ENCODE assay signal across 9 mouse cellular contexts in genomic region chr4:83527921-83528320, GRCm38 (mm10). TPM values are rescaled to one million over a fixed set of nuclear protein-coding genes. Genes with fewer than 3 reads are reported as not detected.
DNase-seq lines count a peak whose midpoint lies in the region; ATAC-seq and TF ChIP-seq lines count a peak whose summit lies in the region.
"Had no signal": no experiment of that assay in that cellular context is flagged by ENCODE, and none has a peak within 500 bp of the region (broad histone marks: within the 10 kb centered on the region; RNA-seq: fewer than 3 reads in every experiment).

No protein-coding gene starts in this region.

- no peak for ATAC-seq in CD4-positive, CD25-positive, alpha-beta regulatory T cell, adult 4 months
- no peak for ATAC-seq in megakaryocyte, adult 5-6 weeks (ENCODE audit: poor library complexity, severe bottlenecking)

- TF ChIP-seq CTCF in layer of hippocampus, adult 2 months (conservative IDR thresholded peaks at IDR 0.05): peak; percentile 71

- peak; percentile 80 for DNase-seq in CD4-positive, CD25-positive, alpha-beta regulatory T cell, adult 2 months (ENCODE audit: low read depth, low spot score)
- DNase-seq in layer of hippocampus, adult 2 months (ENCODE audit: low spot score in 2 of 2): no peak
- no peak for DNase-seq in layer of hippocampus, adult 9-11 months
- DNase-seq in c-Kit-positive CD71-positive TER-119-positive erythroid progenitor cells, embryonic 14.5 days (ENCODE audit: low spot score): peak; percentile 73
- peak; percentile 43 for DNase-seq in lung, postnatal 14 days
- no peak for DNase-seq in urinary bladder, adult 2 months (ENCODE audit: low spot score)

- no peak overlapping the region for H3K27ac ChIP-seq in layer of hippocampus, adult 2 months

- no peak overlapping the region for H3K4me3 ChIP-seq in layer of hippocampus, adult 2 months
- H3K4me3 ChIP-seq: erythroblast, embryonic 14.5 days had no signal

RNA-seq across cellular contexts. Expression of gene Ccdc171, which starts 2.6 kb away (rescaled TPM):
- polyA plus RNA-seq in CD4-positive, CD25-positive, alpha-beta regulatory T cell, adult 4 months (2017; shearing (Covaris generic)): 10 to 100 TPM; 16.3 to 19.5 TPM
- total RNA-seq in layer of hippocampus, adult 2 months (2021): 1 to 10 TPM; 4.1 to 5.1 TPM
- total RNA-seq in megakaryocyte, adult 5-6 weeks (2015): 2.8 and 4.9 TPM in 2 replicates
- 4.8 and 7.1 TPM in 2 replicates for total RNA-seq in megakaryocyte, adult 5-6 weeks (2017)
- 2.9 TPM in 2 replicates for polyA plus RNA-seq in urinary bladder, adult 2 months (2012; rRNA removed)
- polyA plus RNA-seq: erythroblast, embryonic 14.5 days had no signal

RNA-seq across cellular contexts. Expression of gene Psip1, which starts 41.7 kb away (rescaled TPM):
- 10 to 100 TPM; 66.0 to 83.8 TPM for polyA plus RNA-seq in CD4-positive, CD25-positive, alpha-beta regulatory T cell, adult 4 months (2017; shearing (Covaris generic))
- total RNA-seq in layer of hippocampus, adult 2 months (2021): 100 to 1,000 TPM; 215 to 218 TPM
- 94.4 and 96.0 TPM in 2 replicates for total RNA-seq in megakaryocyte, adult 5-6 weeks (2015)
- total RNA-seq in megakaryocyte, adult 5-6 weeks (2017): 109 and 111 TPM in 2 replicates
- 35.9 and 39.4 TPM in 2 replicates for polyA plus RNA-seq in urinary bladder, adult 2 months (2012; rRNA removed)

Comparison
In these comparisons a context has a peak if more than half of its experiments do, and no peak if none do; other contexts are left out.
1. DNase-seq: peak in CD4-positive, CD25-positive, alpha-beta regulatory T cell, adult 2 months (single experiment), c-Kit-positive CD71-positive TER-119-positive erythroid progenitor cells, embryonic 14.5 days (single experiment) and lung, postnatal 14 days (single experiment); none in layer of hippocampus, adult 2 months (0 of 2), layer of hippocampus, adult 9-11 months (single experiment) and urinary bladder, adult 2 months (single experiment).